Mouse (Mus musculus): ENCODE measurements at regions not wholly inside any gene's neighbourhood (a gene's known extent, or its start where the extent isn't known, plus 50 kb on each side); places are given as distances from the start of the nearest gene placed in this dataset.

DNA sequence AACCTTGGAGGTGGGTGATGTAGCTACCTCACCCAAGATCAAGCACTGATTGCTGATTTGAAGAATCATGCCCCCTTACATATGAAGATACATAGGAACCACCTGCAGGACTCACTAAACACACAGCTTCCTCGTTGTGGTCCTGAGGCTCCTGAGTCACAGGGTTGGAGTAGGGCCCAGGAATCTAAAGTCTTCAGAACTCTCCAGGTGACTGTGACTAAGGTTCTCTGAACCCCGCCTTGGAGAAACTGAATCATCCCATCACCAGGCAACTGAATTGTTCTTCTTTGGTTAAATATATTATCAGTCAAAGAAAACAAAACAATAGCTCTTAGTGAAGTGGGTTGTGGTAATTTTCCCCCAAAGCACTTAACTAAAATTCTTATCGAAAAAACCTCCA is 125.8 kb upstream of the Bmp4 start:
- TF ChIP-seq CTCF (IDR thresholded peaks at IDR 0.05; ENCODE audit: borderline replicate concordance, insufficient read depth, low read depth, low read length) (no peak), POLR2A (IDR thresholded peaks at IDR 0.05; ENCODE audit: borderline replicate concordance, insufficient read depth, low read length) (no peak)
